Mouse (Mus musculus) olfactory bulb, adult 2 months (tissue): Measurements from ENCODE around the gene Elovl6.

Source experiments
- CTCF ChIP-seq: fragments of 200-500 bp; IDR thresholded peaks from 2 replicates; pipeline ENCODE4 v1.5.1; 2012; ENCODE audit warnings: low read depth, mild to moderate bottlenecking, low read length, moderate library complexity; ENCODE audit not compliant: insufficient read depth
- POLR2A ChIP-seq: fragments of 200-500 bp; IDR thresholded peaks from 2 replicates; pipeline ENCODE4 v1.6.1; 2012; ENCODE audit warnings: mild to moderate bottlenecking, low read depth, low read length, moderate library complexity; ENCODE audit not compliant: insufficient read depth

DNA sequence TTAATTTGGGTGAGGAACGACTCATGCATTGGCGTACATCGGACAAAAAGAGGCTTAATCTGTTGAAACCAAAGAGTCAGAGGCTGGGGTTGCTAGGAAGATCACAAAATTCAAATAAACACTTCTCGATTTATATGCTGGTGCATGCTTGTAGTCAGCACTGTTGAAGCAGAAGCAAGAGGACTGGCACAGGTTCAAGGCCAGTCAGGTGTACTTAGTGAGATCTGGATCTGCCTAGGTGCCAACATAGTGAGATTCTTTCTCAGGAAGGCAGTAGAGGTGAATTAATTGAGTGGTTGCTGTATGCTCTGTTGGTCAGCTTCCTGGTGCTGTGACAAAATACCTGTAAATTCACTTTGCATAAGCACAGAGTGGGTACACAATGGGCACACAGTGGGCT lies 37.4 kb upstream of the Elovl6 start:
- no peak for TF ChIP-seq POLR2A
- TF ChIP-seq CTCF, result no peak
